Mouse (Mus musculus) frontal cortex, postnatal 25 days (tissue): ENCODE measurements around the gene Diexf.

Source experiments
- DNase-seq, 2 experiments: peaks; one replicate each; pipeline ENCODE4 v3.0.0; 2022; ENCODE audit warnings: low spot score in 2 of 2

The Diexf gene

GRCm38 (mm10) chr1:193138669-193139068 is 8.6 kb upstream of the Diexf start:
- DNase-seq, result no peak

- DNase-seq, result no peak
Measured at GRCm38 (mm10) chr1:193138087-193138486, 8.0 kb upstream of the Diexf start.

- no peak for DNase-seq
Measured at GRCm38 (mm10) chr1:193133726-193134125, 3.7 kb upstream of the Diexf start.

- no peak for DNase-seq
Measured at GRCm38 (mm10) chr1:193132385-193132784, 2.3 kb upstream of the Diexf start.

- DNase-seq, result no peak
Measured at GRCm38 (mm10) chr1:193131311-193131948, 1.4 kb upstream of the Diexf start.

- DNase-seq, result no peak
Measured at GRCm38 (mm10) chr1:193130839-193131238, 767 bp upstream of the Diexf start.

- DNase-seq, result no peak
Measured at GRCm38 (mm10) chr1:193130456-193130825, 369 bp upstream of the Diexf start.

GRCm38 (mm10) chr1:193129321-193129720 is 751 bp downstream of the Diexf start:
- DNase-seq, result no peak

GRCm38 (mm10) chr1:193128055-193128454 is 2.0 kb downstream of the Diexf start:
- no peak for DNase-seq

- DNase-seq, result no peak
Measured at GRCm38 (mm10) chr1:193125835-193126234, 4.2 kb downstream of the Diexf start.

GRCm38 (mm10) chr1:193123290-193123689 is 6.8 kb downstream of the Diexf start:
- no peak for DNase-seq

- DNase-seq, result no peak
Measured at GRCm38 (mm10) chr1:193122793-193123192, 7.3 kb downstream of the Diexf start.

GRCm38 (mm10) chr1:193112093-193112492 is 18.0 kb downstream of the Diexf start:
- no peak for DNase-seq

- no peak for DNase-seq
Measured at GRCm38 (mm10) chr1:193102996-193103395, 27.1 kb downstream of the Diexf start.

GRCm38 (mm10) chr1:193102556-193102955 is 27.5 kb downstream of the Diexf start:
- DNase-seq, result no peak

- no peak for DNase-seq
Measured at GRCm38 (mm10) chr1:193102029-193102428, 28.0 kb downstream of the Diexf start.

- no peak for DNase-seq
Measured at GRCm38 (mm10) chr1:193098946-193099345, 31.1 kb downstream of the Diexf start.

- DNase-seq, result no peak
Measured at GRCm38 (mm10) chr1:193093596-193093995, 36.5 kb downstream of the Diexf start.

- no peak for DNase-seq
Measured at GRCm38 (mm10) chr1:193092771-193093170, 37.3 kb downstream of the Diexf start.

- DNase-seq, result no peak
Measured at GRCm38 (mm10) chr1:193090894-193091293, 39.2 kb downstream of the Diexf start.

GRCm38 (mm10) chr1:193090211-193090871 is 39.7 kb downstream of the Diexf start:
- no peak for DNase-seq

GRCm38 (mm10) chr1:193089683-193090082 is 40.4 kb downstream of the Diexf start:
- no peak for DNase-seq

GRCm38 (mm10) chr1:193089211-193089610 is 40.9 kb downstream of the Diexf start:
- DNase-seq, result no peak
